ENCODE assay signal across 18 mouse cellular contexts in genomic region chr7:121802471-121802870, GRCm38 (mm10).
DNase-seq lines count a peak whose midpoint lies in the region; ATAC-seq and TF ChIP-seq lines count a peak whose summit lies in the region.
"Had no signal": no experiment of that assay in that cellular context is flagged by ENCODE, and none has a peak within 500 bp of the region (broad histone marks: within the 10 kb centered on the region; RNA-seq: fewer than 3 reads in every experiment).

No protein-coding gene starts in this region.

- no peaks in the 10 kb centered on the region for H3K4me1 ChIP-seq in heart, embryonic 12.5 days (replicated peaks)
- H3K4me1 ChIP-seq in lung, postnatal 0 days (ENCODE audit: insufficient read depth, low read depth, low read length) = no peaks in the 10 kb centered on the region
- H3K4me1 ChIP-seq: heart, embryonic 15.5 days; limb, embryonic 13.5 days had no signal

- no peaks in the 10 kb centered on the region for H3K36me3 ChIP-seq in heart, embryonic 12.5 days
- H3K36me3 ChIP-seq in lung, postnatal 0 days (ENCODE audit: insufficient read depth, low read length) = no peaks in the 10 kb centered on the region
- H3K36me3 ChIP-seq: heart, embryonic 15.5 days; limb, embryonic 13.5 days had no signal

- H3K27ac ChIP-seq in heart, embryonic 12.5 days (ENCODE audit: poor library complexity, severe bottlenecking) = no peak overlapping the region
- H3K27ac ChIP-seq in lung, postnatal 0 days (ENCODE audit: low read length) = no peak overlapping the region
- H3K27ac ChIP-seq: heart, embryonic 15.5 days; hindbrain, embryonic 14.5 days; limb, embryonic 13.5 days had no signal

- no peaks in the 10 kb centered on the region for H3K27me3 ChIP-seq in heart, embryonic 12.5 days (replicated peaks)
- H3K27me3 ChIP-seq in lung, postnatal 0 days (replicated peaks; ENCODE audit: insufficient read depth, low read length) = no peaks in the 10 kb centered on the region
- H3K27me3 ChIP-seq: heart, embryonic 15.5 days; limb, embryonic 13.5 days had no signal

- H3K4me3 ChIP-seq in heart, embryonic 12.5 days = no peak overlapping the region
- no peak overlapping the region for H3K4me3 ChIP-seq in lung, postnatal 0 days (ENCODE audit: low read depth, low read length)
- H3K4me3 ChIP-seq: heart, embryonic 15.5 days; limb, embryonic 13.5 days had no signal

- peak; percentile 89 for DNase-seq in heart, adult 11 months
- peak; percentile 7 to 26 for DNase-seq in lung, adult 18-20 months
- no peak for DNase-seq in lung, postnatal 0 days (ENCODE audit: low spot score)
- peak; percentile 3 for DNase-seq in adrenal gland, postnatal 25 days
- peak; percentile 7 for DNase-seq in skeletal muscle tissue, adult 2 months (ENCODE audit: low read depth, low spot score)
- no peak for DNase-seq in frontal cortex, postnatal 10 days (ENCODE audit: low spot score in 2 of 2)
- DNase-seq: cerebellum, adult 11-12 months; cerebellum, postnatal 25 days; gastrocnemius, postnatal 25 days; kidney, adult 11 months; kidney, postnatal 25 days; layer of hippocampus, adult 9-11 months; right cerebral cortex, adult 18-20 months; spleen, adult 18-20 months had no signal

- no peak for TF ChIP-seq EP300 in lung, postnatal 0 days (IDR thresholded peaks at IDR 0.05)

- no peak overlapping the region for H3K4me2 ChIP-seq in heart, embryonic 12.5 days
- no peak overlapping the region for H3K4me2 ChIP-seq in lung, postnatal 0 days (replicated peaks; ENCODE audit: low read depth, low read length)
- H3K4me2 ChIP-seq: heart, embryonic 15.5 days; hindbrain, embryonic 14.5 days; limb, embryonic 13.5 days had no signal

- TF ChIP-seq CTCF in lung, postnatal 0 days (IDR thresholded peaks at IDR 0.05) = no peak

- no peaks in the 10 kb centered on the region for H3K9me3 ChIP-seq in heart, embryonic 12.5 days (replicated peaks)
- H3K9me3 ChIP-seq in lung, postnatal 0 days (ENCODE audit: low read length) = no peaks in the 10 kb centered on the region
- H3K9me3 ChIP-seq: heart, embryonic 15.5 days; limb, embryonic 13.5 days had no signal

- H3K9ac ChIP-seq in heart, embryonic 12.5 days = no peak overlapping the region
- no peak overlapping the region for H3K9ac ChIP-seq in lung, postnatal 0 days (replicated peaks; ENCODE audit: low read depth)
- H3K9ac ChIP-seq: heart, embryonic 15.5 days; hindbrain, embryonic 14.5 days; limb, embryonic 13.5 days had no signal

- no peak for ATAC-seq in heart, embryonic 12.5 days (ENCODE audit: insufficient number of reproducible peaks, low FRiP score)
- ATAC-seq in lung, postnatal 0 days = no peak

- whole genome bisulfite sequencing in heart, embryonic 12.5 days = 53% methylated on average over 2 of the region's 2 CpGs
- 45% methylated on average over 2 of the region's 2 CpGs for WGBS in lung, postnatal 0 days

Comparison
In these comparisons a context has a peak if more than half of its experiments do, and no peak if none do; other contexts are left out.
1. DNase-seq: peak in heart, adult 11 months (single experiment), lung, adult 18-20 months (2 of 2), adrenal gland, postnatal 25 days (single experiment) and skeletal muscle tissue, adult 2 months (single experiment); none in lung, postnatal 0 days (single experiment) and frontal cortex, postnatal 10 days (0 of 2).